Mouse (Mus musculus): ENCODE data around the gene Xpnpep1.

Gene Xpnpep1

DNA sequence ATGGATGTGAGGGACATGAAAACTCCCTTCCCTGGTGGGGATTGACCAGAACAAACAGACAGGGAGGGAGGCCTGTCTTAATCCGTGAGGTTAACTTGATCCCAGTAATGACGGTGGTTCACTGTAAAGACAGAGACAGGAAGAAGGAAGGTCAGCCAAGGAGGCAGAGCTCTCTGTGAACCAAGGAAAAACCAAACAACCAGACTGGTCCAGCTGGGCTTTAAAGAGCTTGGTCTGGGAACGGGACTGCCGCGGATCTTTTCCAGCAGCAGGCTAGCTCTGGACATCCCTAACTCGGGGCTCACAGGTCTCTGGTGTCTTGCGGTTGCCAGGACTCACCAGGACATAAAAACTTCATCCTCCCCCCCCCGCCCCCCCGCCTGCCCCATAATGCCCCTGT lies 26.5 kb upstream of the Xpnpep1 start:
- DNase-seq (ENCODE audit: low spot score in 2 of 2), result no peak

DNA sequence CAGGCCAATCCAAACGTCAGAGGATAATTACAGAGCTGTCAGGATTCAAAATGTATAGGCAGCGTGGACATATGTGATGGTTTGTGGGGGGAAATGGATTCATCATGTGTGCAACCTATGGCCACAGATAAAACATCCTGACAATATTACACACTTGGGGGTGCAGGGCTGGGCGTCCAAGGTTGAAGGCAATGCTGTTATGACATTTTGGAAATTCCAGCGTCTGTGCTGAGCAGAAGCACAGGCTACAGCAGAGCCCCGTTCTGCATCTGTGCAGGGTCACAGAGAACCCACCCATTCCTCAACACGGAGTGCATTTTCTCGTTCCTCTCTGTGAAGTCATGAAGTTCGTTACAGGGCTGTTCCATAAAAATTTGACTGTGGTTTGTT lies 25.0 kb upstream of the Xpnpep1 start:
- no peak for DNase-seq (ENCODE audit: low spot score in 2 of 2)

DNA sequence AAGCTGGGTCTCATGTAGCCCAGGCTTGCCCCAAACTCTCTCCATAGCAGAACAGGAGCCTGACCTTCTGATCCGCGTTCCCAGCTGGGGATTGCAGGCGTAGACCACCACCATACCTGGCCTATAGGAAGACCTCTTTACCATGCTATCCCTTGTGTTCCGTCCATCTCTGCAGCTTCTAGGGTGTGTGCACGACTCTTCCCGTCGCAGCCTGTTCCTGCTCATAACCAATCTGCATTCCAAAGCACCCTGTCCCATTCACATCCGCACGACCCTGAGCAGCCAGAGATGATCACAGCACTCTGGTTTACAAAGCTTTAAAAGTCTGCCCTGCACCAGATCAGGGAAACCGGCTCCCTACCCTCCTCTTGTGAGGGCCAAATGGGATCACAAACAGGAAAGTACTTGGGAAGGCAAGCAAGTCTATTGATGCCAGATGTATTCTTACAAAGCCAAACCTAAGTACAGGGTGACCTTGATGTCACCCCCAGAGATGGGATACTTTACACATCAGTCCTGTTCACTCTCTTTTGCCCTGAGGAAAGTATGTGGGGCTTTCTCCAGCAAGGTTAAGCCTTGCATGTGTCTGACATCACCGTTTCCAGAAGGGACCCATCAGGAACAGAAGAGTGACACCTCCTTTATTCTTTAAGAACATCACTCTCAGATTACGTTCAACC lies 24.4 kb upstream of the Xpnpep1 start:
- no peak for DNase-seq (ENCODE audit: low spot score in 2 of 2)

DNA sequence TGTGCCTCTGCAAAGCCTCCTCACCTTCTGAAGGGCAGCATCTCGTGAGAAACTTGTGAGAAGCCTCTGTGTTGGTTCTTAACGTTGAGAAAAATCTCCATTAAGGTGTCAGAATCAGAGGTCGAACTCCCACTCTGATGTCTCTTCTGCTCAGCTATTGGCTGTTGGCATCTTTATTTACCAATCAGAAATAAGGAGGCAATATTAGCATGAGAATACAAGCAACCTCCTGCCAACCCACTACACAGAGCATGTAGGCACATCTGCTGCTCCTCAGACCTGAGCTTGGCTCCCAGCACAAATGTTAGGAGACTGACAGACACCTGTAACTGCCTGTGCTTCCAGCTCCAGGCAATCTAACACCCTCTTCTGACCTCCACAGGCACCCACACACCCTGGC lies 22.0 kb upstream of the Xpnpep1 start:
- DNase-seq (ENCODE audit: low spot score in 2 of 2), result no peak

DNA sequence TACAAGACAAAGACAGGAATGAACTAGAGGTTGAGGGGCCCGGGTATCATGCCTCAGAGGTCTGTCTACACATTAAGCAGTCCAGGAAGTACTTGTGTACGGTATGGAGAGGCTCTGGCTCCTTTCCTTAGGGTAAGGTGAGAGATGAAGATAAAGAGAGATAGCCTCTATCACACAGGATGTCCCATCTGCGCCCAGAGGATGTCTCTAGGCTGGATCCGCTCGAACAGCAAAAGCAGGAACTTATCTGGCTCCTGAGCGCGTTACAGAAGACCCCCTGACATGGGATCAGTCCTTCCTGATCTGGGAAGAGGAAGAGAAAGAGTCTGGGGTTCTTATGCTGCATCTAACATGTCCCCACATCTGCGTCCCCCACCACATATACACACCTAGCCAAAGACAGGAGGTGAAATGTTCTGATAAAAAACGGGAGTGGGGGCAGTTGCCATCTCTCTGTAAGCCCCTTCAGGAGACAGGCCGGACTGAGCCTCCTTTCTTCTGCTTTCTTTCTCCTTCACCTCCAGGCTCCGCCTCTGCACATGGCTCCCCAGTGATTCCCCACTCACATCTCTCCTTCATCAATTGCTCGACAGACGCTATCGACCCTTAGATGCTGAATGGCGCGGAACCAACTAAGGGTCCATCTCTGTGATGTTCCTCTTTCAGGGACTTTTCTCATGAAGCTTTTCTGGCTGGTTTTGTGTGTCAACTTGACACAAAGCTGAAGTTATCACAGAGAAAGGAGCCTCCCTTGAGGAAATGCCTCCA lies 19.5 kb upstream of the Xpnpep1 start:
- no peak for DNase-seq (ENCODE audit: low spot score in 2 of 2)

DNA sequence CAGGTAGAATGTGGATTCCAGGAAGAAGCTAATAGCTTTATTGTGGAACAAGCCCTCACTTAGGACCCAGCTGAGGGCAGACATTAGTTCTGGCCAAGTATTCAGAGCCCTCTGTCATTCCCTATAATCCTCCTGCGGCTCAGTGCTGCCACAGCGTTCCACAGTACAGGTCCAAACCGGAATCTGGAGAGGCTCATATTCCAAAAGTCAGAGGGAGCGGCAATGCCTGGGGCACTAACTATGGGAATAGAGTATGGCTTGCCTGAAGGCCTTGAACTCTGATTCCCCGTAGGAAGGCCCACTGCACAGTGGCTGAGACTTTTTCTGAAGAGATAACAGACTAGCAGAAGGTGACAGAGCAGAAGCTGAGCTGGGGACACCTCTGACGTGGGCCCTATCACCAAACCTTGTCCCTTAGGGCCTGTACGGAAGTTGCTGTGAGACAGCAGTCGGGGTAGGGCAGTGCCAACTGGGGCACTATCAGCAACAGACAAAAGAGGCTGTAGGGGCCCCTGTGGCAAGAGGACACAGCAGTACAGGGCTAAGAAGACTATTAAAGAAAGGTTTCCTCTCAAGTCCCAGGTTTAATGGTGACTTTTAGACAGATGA lies 18.8 kb upstream of the Xpnpep1 start:
- no peak for DNase-seq (ENCODE audit: low spot score in 2 of 2)

DNA sequence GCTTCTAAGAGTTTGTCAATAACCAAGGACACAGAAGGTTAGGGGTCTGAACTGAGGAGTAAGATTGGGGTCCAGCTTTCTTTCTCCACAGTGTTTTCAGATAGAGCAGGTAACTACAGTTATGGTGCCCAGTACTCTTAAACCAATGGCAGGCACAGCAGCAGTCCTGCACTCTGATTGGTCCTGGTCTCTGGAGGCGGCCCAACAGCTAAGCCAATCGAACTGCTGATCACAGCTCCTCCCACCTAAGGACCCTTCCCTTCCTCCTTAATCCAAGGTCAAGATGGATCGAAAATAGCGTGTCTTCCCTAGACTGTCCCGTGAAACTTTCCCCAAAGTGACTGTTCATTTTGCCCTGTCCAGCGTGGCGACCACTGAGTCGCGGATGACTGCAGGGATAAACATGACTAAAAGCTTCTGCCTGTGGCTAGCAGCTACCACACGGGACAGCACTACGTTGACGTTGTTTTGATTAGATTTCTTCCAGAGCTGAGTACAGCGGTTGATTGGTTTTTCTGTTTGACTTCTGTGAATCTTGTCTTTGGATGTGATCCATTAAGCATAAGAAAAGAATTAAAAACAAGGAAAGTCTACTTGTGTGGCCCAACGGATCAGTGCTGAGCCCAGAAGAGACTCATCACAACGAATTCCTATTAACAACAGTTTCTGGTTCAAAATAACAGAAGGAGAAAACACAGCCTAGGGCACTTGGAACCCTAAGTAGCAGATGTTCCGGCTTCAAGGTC lies 18.1 kb upstream of the Xpnpep1 start:
- no peak for DNase-seq (ENCODE audit: low spot score in 2 of 2)

DNA sequence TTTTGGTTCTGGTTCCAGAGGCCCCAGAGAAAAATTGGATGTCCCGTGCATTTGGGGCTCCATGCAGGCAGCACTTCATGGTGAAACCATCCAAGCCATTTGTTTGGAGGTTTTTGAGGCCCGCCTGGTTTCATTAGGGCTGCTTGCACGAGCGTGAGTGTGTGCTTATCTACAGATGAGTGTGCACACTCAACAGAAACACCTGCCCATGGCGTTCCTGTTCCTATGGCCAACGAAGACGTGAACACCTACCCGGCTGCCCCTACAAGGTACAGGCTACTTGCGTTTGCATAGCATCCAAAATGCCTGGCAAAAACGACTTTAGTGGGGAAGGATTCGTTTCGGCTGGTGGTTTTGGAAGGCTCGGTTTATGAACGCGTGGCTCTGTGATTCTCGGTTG lies 13.3 kb upstream of the Xpnpep1 start:
- DNase-seq (ENCODE audit: low spot score in 2 of 2), result no peak

DNA sequence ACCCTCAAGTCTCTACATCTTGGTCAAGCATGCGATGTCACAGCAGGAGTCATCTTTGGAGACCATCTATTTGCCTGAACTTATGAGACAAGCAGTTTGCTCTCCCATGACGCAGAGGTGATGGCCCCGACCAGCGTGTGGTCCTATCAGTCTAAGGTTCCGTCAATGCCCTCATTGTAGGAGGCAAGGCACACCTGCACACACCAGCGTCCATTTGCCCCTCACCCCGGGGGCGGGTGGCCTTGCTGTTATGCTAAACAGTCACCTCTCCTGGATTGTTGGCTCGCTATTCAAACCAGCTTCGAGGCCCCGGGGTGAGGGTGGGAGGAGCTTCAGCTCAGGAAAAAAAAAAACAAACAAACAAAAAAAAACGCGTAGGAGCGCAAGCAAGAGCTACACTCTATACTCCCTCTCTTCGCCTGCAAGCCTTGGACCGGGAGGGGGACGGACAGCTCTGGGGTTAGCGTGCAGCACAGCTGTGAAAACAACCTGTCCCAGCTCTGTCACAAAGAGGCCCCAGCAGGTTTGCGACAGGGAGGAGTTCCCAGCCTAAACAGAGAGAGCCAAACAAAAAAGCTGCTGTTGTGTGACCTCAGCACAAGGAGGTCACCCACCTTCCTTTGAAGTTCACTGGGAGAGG lies 12.1 kb upstream of the Xpnpep1 start:
- peak in 1 of 2 experiments; percentile 12 for DNase-seq (ENCODE audit: low spot score in 2 of 2)

DNA sequence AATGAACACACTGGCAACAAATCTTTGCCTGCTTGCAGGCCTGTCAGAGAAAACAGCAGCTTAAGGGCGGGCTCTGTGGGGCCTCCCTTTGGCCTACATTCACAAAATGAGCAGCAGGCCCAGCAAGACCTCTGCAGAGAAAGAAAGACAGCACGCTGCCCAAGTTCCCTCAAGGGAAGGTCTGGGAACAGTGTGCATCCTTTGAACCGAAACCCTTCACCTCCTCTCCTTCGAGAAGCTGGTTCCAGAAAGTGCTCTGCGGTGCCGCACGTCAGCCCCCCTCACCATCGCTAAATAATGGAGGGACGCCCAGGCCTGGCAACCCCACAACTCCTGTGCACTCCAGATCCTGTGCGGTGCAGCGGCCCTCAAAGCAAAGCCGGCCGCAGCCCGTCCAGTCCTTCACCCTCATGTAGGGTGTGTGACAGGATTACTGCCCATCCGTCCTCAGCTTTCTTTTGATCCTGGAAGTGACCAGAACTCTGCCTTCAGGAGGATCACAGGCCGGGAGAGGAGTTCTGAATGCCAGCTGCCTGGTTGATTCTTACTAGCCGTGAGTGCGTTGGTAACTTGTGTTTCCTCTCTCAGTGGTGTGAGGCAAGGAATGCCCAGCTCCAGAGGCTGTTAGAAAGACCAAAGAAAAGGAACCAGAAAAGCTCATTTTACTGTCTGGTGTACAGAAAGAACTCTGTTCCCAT lies 11.4 kb upstream of the Xpnpep1 start:
- DNase-seq (ENCODE audit: low spot score in 2 of 2), result no peak

DNA sequence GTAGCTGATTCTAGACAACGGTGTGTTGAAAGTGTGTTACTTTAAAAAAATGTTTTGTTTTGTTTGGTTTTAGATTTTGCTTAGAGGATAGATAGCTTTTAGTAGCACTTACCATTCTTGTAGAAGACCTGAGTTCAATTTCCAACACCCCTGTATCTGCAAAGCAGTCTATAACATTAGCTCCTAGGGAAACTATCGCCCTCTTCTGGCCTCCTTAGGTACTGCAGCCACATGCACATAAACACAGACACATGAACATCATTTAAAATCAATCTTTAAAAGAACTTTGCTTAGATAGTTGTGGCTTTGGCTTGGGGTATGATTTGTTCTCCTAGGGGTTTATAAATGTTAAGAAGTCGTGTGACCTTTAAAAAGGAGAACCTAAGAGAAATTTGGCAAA lies 10.1 kb upstream of the Xpnpep1 start:
- no peak for DNase-seq (ENCODE audit: low spot score in 2 of 2)

DNA sequence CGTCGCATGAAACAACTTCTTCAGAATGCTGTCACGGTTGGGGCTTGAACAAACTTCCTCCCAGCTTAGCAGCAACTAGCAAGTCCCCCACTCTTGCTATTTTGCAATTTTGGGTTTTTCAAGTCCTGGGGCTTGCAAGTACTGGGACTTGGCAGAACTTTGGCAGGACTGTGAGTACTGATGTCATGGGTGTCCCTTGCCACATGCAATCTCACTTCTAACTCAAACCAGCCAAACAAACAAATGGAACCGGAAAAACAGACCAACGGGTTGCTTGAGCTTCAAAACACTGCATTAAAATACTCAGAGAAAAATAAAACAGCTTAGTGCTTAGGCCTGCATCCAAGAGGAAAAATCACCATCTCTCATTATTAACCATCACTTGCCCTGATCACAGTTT lies 7.2 kb upstream of the Xpnpep1 start:
- DNase-seq (ENCODE audit: low spot score in 2 of 2), result no peak

DNA sequence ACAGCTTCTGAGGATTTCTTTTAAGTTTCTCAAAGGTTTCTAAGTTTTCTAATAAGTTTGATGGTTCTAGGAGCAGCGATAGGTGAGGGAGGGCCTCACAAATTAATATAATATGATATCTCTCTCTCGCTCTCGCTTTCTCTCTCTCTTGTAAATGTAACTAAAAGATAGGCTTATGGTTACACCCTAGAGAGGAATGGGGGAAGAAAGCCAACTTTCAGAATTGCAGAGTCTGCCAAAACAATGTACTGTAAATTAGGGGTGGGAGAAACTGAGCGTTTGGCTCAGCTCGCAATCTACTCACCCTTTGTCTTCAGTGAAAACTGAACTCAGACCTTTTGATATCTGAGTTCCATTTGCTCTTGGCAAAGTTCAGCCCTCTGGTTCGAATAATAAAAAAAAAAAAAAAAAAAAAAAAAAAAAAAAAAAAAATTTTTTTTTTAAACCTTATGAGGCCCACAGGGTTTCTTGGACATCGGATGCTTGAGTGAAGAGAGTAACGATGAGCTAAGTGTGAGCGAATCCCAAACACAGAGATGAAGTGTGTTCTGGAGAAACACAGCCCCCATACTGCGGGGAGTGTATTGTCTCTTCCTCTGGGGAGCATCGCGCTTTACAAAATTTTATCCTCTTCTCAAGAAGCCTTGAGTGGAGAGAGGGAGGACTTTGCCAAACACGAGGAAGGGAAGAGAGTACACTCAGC lies 3.6 kb upstream of the Xpnpep1 start:
- DNase-seq (ENCODE audit: low spot score in 2 of 2), result no peak

DNA sequence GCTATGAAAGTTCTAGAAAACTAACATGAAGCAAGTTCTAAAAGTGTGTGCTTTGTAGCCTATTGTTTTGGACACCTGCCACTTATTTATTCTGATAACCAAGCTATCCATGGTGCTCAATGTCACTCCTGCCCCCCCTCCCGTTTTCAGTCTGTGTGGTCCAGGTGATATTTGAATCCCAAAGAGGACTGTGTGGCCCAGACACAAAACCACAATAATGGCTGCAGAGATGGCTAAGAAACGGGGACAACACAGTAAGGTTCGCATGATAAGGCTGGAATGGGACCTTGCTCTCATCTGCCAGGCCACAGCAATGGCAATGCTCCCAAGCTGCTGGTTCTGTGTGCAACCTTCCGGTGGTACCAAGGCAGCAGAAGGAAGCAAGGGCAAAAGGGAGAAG lies 1.6 kb upstream of the Xpnpep1 start:
- no peak for DNase-seq (ENCODE audit: low spot score in 2 of 2)

DNA sequence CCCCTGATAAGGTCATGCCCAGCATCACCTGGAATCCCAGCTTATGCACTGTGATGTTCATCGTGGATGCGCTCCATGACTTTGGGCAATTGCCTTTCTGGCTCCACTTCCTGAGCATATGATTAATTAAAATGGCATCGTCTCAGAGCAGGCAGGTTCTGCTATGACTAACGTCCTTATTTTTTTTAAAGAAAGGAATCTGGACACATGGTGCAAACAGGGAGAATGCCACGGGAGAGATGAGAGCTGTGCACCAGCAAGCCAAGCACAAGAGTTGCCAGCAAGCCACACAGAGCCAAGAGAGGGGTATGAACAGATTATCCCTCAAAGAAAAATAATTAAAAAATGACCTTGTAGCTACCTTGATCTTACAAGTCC lies 1.1 kb upstream of the Xpnpep1 start:
- no peak for DNase-seq (ENCODE audit: low spot score in 2 of 2)

DNA sequence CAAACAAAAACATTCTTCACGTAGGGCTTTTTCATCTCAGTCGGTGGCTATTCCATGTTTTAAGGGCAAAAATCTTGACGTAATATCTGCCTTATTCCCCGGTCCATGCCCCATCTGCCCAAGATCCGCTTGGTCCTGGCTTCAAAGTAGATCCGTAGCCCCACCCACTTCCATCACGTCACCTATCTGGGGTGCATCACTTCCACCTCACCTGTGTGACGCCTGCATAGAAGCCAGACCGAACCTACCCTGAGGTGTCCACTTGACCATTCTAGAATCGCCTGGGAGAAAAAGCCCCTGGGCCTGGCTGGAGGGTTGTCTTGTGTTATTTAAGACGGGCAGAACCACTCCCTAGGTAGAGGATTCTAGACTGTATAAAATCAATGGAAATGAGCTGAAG lies 924 bp downstream of the Xpnpep1 start:
- peak in 1 of 2 experiments; percentile 16 for DNase-seq (ENCODE audit: low spot score in 2 of 2)

DNA sequence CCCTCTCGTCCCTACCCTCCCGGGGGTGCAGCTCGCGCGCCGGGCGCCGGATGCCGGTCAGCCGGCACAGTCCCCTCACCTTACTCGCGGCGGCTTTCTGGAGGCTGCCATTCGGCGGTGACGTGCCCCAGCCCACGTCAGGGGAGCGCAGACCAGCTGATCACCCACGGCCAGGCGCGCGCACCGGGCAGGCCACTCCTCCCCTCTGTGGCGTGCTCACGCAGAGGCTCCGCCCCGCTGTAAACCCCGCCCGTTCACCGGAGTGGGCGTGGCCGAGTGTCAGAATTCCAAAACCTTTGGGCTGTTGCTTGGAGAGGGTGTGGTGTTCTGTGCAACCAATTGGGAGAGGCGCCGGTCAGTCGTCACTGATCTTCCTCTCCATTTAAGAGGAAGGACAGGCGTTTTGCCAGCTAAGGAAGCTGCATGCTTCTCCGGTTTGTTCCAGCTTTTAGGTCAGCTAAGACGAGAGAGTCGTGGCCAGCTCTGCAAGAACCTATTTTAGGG lies 1.5 kb downstream of the Xpnpep1 start:
- DNase-seq (ENCODE audit: low spot score in 2 of 2), result peak; percentile 81 to 83

DNA sequence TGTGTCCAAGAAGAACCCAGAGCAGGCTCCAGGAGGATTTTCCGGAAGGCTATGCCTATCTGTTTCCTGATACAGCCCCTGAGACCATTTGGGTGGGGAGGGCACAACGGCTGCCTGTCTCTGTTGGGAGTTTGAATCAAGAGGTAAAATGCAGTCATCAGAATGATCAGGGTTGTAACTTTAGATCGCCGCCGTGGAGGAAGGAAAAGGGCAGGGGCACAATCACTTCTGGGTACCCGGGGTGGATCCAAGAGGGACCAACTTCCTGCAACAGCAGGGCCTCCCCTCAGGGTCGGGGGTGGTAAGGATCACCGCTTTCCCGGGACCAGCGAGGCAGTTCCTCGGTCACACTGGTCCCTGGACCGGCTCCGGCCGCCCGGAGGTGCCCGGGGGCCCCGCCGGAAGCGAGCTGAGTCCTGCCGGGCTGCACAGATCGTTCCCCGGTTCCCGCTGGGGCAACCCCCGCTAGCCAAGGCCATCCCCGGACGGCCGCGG lies 2.0 kb downstream of the Xpnpep1 start:
- no peak for DNase-seq (ENCODE audit: low spot score in 2 of 2)

DNA sequence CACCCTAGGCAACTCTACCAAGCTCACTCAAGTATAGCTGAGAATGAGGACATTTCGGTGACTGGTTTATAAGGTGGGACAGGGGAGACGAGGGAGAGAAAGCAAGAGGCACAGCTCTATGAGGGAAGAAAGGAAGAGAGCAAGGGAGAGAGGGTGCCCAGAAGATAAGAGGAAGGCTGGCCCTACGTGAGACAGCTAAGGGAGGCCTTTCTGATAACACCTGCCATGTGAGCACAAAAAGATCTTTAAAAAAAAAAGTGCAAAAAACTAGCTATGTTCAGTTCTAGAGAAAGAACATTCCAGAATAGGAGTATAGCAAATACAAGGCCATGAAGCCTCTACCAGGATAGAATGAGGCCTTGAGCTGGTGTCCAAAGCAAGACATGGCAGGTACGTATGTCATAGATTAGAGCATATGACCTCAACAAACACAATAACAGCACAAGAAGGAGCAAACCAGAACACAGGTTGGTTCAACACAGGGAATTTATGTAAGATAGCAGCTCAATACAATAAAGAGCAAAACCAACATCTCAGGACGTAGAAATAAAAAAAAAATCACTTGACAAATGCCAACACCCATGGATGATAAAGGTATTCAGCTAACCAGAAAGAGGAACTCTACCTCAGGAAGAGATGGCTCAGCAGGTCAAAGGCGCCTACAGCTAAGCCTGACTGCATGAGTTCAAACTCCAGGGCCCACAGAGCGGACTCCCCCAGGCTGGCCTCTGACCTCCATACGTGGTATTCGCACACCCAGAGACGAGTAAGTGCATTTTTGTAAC lies 6.7 kb downstream of the Xpnpep1 start:
- DNase-seq (ENCODE audit: low spot score in 2 of 2), result no peak

DNA sequence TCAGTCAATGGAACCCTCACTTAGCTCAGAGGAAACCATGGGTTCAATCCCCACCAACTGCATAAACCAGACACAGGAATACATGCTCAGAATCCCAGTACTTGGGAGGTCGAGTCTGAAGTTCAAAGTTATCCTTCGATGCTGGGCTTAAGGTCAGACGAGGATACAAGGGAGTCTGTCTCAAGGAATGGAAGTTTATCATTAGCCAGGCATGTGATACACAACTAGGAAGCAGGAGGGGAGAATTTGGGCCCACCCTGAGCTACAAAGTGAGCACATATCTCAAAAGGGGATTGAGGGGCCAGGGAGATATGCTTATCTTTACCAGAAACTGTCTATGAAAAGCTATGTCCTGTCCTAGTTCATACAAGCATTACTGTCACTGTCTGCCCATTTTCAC lies 7.4 kb downstream of the Xpnpep1 start:
- no peak for DNase-seq (ENCODE audit: low spot score in 2 of 2)
